Mouse (Mus musculus) erythroblast, embryonic 14.5 days (primary cell): ENCODE results near the gene Hoxd10.

Experiments used
- GATA1 ChIP-seq: IDR thresholded peaks from 2 replicates; pipeline ENCODE4 v1.6.1; 2012; ENCODE audit warnings: low read length, inconsistent platforms, mixed read lengths
- TAL1 ChIP-seq: IDR thresholded peaks from 3 replicates; pipeline ENCODE4 v1.6.1; 2012; ENCODE audit warnings: low read length, inconsistent platforms, mixed read lengths

- TF ChIP-seq GATA1, result no peak
- no peak for TF ChIP-seq TAL1
Measured at GRCm38 (mm10) chr2:74731799-74732512, 40.2 kb downstream of the Hoxd10 start.
